Mouse (Mus musculus) midbrain, postnatal 0 days (tissue): ENCODE data around the gene Zfp869. TPM values are rescaled to one million over a fixed set of nuclear protein-coding genes. Genes with fewer than 3 reads are reported as not detected.

ENCODE experiments used
- ATAC-seq: fragments of 200-750 bp; cut with Nextera tagmentation; 2 replicates; pipeline ENCODE4 v1.8.0; 2017; ENCODE audit warnings: moderate number of reproducible peaks, mild to moderate bottlenecking, moderate TSS enrichment, moderate library complexity; ENCODE audit not compliant: low FRiP score
- DNase-seq: peaks from one replicate; pipeline ENCODE4 v3.0.0-alpha.2; 2015; ENCODE audit warnings: low spot score
- H3K27ac ChIP-seq: fragments of 300-500 bp; sonication (generic); 2 replicates; pipeline ENCODE4 v1.5.1; 2014; ENCODE audit warnings: low read depth, mild to moderate bottlenecking, low read length, mixed read lengths
- H3K27me3 ChIP-seq: fragments of 300-500 bp; sonication (generic); 2 replicates; pipeline ENCODE4 v1.6.1; 2014; ENCODE audit warnings: low read length, control low read depth, mixed read lengths; ENCODE audit not compliant: insufficient read depth
- H3K36me3 ChIP-seq: fragments of 300-500 bp; sonication (generic); 2 replicates; pipeline ENCODE4 v1.6.1; 2014; ENCODE audit warnings: low read length, control low read depth, mixed read lengths; ENCODE audit not compliant: insufficient read depth
- H3K4me1 ChIP-seq: fragments of 300-500 bp; sonication (generic); 2 replicates; pipeline ENCODE4 v1.6.1; 2014; ENCODE audit warnings: mild to moderate bottlenecking, control low read depth, antibody characterized with exemption, low read length, mixed read lengths; ENCODE audit not compliant: insufficient read depth
- H3K4me2 ChIP-seq: fragments of 300-500 bp; sonication (generic); 2 replicates; pipeline ENCODE4 v1.6.1; 2014; ENCODE audit warnings: low read depth, mild to moderate bottlenecking, low read length, mixed read lengths; ENCODE audit not compliant: poor library complexity, severe bottlenecking
- H3K4me3 ChIP-seq: fragments of 300-500 bp; sonication (generic); 2 replicates; pipeline ENCODE4 v1.5.1; 2014; ENCODE audit warnings: low read depth, mild to moderate bottlenecking, low read length, moderate library complexity
- H3K9ac ChIP-seq: fragments of 300-500 bp; sonication (generic); replicated peaks from 2 replicates; pipeline ENCODE4 v1.6.1; 2014; ENCODE audit warnings: mild to moderate bottlenecking, low read length, moderate library complexity, mixed read lengths; ENCODE audit not compliant: poor library complexity, severe bottlenecking
- H3K9me3 ChIP-seq: fragments of 300-500 bp; sonication (generic); 2 replicates; pipeline ENCODE4 v1.6.1; 2016; ENCODE audit warnings: low read length, control low read depth
- CTCF ChIP-seq: IDR thresholded peaks from 2 replicates; pipeline ENCODE4 v1.5.1; 2016; ENCODE audit warnings: antibody characterized with exemption, mild to moderate bottlenecking
- polyA plus RNA-seq: library from polyadenylated mRNA; unstranded; fragments of >200 nt; fragmentation: Nextera tagmentation; extraction: Ambion mirVana; gene quantifications from 2 replicates; pipeline ENCODE4 v1.2.1, GENCODE M21; 2015
- total RNA-seq: library from RNA; depleted of rRNA; stranded (reverse); fragments of >200 nt; gene quantifications from 2 replicates; pipeline ENCODE4 v1.2.3, GENCODE M21; 2014; rRNA removed

Gene Zfp869
- total and polyA plus RNA-seq, 2 experiments from 2014 or later, result 14.4 to 14.6 TPM

GRCm38 (mm10) chr8:69661294-69661693 is 49.2 kb downstream of the Zfp869 start:
- ATAC-seq, result no peak
- no peak for TF ChIP-seq CTCF

More at GRCm38 (mm10) chr8:69661294-69661693, 49.2 kb downstream of the Zfp869 start:
- DNase-seq, result no peak
- Histone ChIP-seq H3K4me2 (no peak overlapping the region), H3K36me3 (peaks cover 11% of the 10 kb centered on the region), H3K9me3 (0 out of 2 replicates have a peak, but pooled peaks cover 3% of the 10 kb centered on the region), H3K27ac (no peak overlapping the region), H3K4me1 (no peaks in the 10 kb centered on the region), H3K9ac (no peak overlapping the region), H3K4me3 (no peak overlapping the region), H3K27me3 (no peaks in the 10 kb centered on the region)

Other genes with a start within 250 kb of the Zfp869 start
- gene Gm7697, start 187.7 kb downstream of the Zfp869 start, total RNA-seq, result 0.42 TPM in 1 of 2 replicates, not detected in the other
- gene Gm7697, start 187.7 kb downstream of the Zfp869 start, polyA plus RNA-seq, result not detected in 2 replicates
- 22.4 and 29.3 TPM in 2 replicates for gene Zfp868, start 85.2 kb downstream of the Zfp869 start, total RNA-seq
- 21.5 and 26.0 TPM in 2 replicates for gene Zfp868, start 85.2 kb downstream of the Zfp869 start, polyA plus RNA-seq
- 3.6 and 5.9 TPM in 2 replicates for gene Zfp964, start 56.2 kb downstream of the Zfp869 start, total RNA-seq
- 0.99 and 1.2 TPM in 2 replicates for gene Zfp964, start 56.2 kb downstream of the Zfp869 start, polyA plus RNA-seq
- gene Zfp963, start 39.2 kb upstream of the Zfp869 start, total RNA-seq, result 3.3 and 5.3 TPM in 2 replicates
- gene Zfp963, start 39.2 kb upstream of the Zfp869 start, polyA plus RNA-seq, result 5.0 and 5.5 TPM in 2 replicates
- gene Gm20422, start 64.2 kb upstream of the Zfp869 start, total RNA-seq, result 1.5 and 2.4 TPM in 2 replicates
- not detected in 2 replicates for gene Gm20422, start 64.2 kb upstream of the Zfp869 start, polyA plus RNA-seq
- 77.7 and 92.7 TPM in 2 replicates for gene Atp13a1, start 80.4 kb upstream of the Zfp869 start, total RNA-seq
- 44.6 and 46.4 TPM in 2 replicates for gene Atp13a1, start 80.4 kb upstream of the Zfp869 start, polyA plus RNA-seq
- gene Zfp866, start 80.5 kb upstream of the Zfp869 start, total RNA-seq, result 44.7 and 53.4 TPM in 2 replicates
- gene Zfp866, start 80.5 kb upstream of the Zfp869 start, polyA plus RNA-seq, result 19.2 and 20.0 TPM in 2 replicates
- 53.9 and 71.2 TPM in 2 replicates for gene Gmip, start 98.0 kb upstream of the Zfp869 start, total RNA-seq
- 33.7 and 37.6 TPM in 2 replicates for gene Gmip, start 98.0 kb upstream of the Zfp869 start, polyA plus RNA-seq
- 5.4 and 7.7 TPM in 2 replicates for gene Lpar2, start 111.7 kb upstream of the Zfp869 start, total RNA-seq
- 0.44 and 0.63 TPM in 2 replicates for gene Lpar2, start 111.7 kb upstream of the Zfp869 start, polyA plus RNA-seq
- gene Pbx4, start 121.8 kb upstream of the Zfp869 start, total RNA-seq, result 35.7 and 43.9 TPM in 2 replicates
- 91.0 and 98.8 TPM in 2 replicates for gene Pbx4, start 121.8 kb upstream of the Zfp869 start, polyA plus RNA-seq
- gene Cilp2, start 177.0 kb upstream of the Zfp869 start, total RNA-seq, result 12.0 and 14.9 TPM in 2 replicates
- gene Cilp2, start 177.0 kb upstream of the Zfp869 start, polyA plus RNA-seq, result 7.5 and 8.0 TPM in 2 replicates
- not detected in 2 replicates for gene Tssk6, start 191.5 kb upstream of the Zfp869 start, total RNA-seq
- 4.4 and 4.6 TPM in 2 replicates for gene Tssk6, start 191.5 kb upstream of the Zfp869 start, polyA plus RNA-seq
- 55.6 and 86.8 TPM in 2 replicates for gene Ndufa13, start 191.8 kb upstream of the Zfp869 start, total RNA-seq
- 239 and 243 TPM in 2 replicates for gene Ndufa13, start 191.8 kb upstream of the Zfp869 start, polyA plus RNA-seq
- gene Yjefn3, start 192.0 kb upstream of the Zfp869 start, total RNA-seq, result 7.6 and 8.0 TPM in 2 replicates
- 13.4 and 15.4 TPM in 2 replicates for gene Yjefn3, start 192.0 kb upstream of the Zfp869 start, polyA plus RNA-seq